Mouse (Mus musculus) liver, embryonic 14.5 days (tissue): ENCODE measurements at regions not wholly inside any gene's neighbourhood (a gene's known extent, or its start where the extent isn't known, plus 50 kb on each side); places are given as distances from the start of the nearest gene placed in this dataset.
A peak's percentile ranks its signal among the peaks of the same experiment; 100 is the strongest.

ENCODE experiments used
- ATAC-seq: fragments of 200-750 bp; cut with Nextera tagmentation; 2 replicates; pipeline ENCODE4 v1.8.0; 2017; ENCODE audit warnings: moderate number of reproducible peaks, mild to moderate bottlenecking, moderate library complexity; ENCODE audit not compliant: insufficient read depth
- DNase-seq, 3 experiments: peaks; one replicate each; pipeline ENCODE4 v3.0.0-alpha.2; 2012 to 2013; ENCODE audit warnings: low read depth in 3 of 3, low spot score in 3 of 3
- H3K27ac ChIP-seq: fragments of 300-500 bp; sonication (generic); 2 replicates; pipeline ENCODE4 v1.5.1; 2014; ENCODE audit warnings: moderate library complexity, mild to moderate bottlenecking, control low read depth, inconsistent platforms
- H3K27me3 ChIP-seq: fragments of 300-500 bp; sonication (generic); 2 replicates; pipeline ENCODE4 v1.6.1; 2014; ENCODE audit warnings: mild to moderate bottlenecking, low read length, moderate library complexity; ENCODE audit not compliant: control insufficient read depth, insufficient read depth
- H3K36me3 ChIP-seq: fragments of 300-500 bp; sonication (generic); replicated peaks from 2 replicates; pipeline ENCODE4 v1.6.1; 2014; ENCODE audit warnings: low read depth; ENCODE audit not compliant: control insufficient read depth, insufficient read depth
- H3K4me1 ChIP-seq, 2 experiments: fragments of 200-500 bp in 1 of 2; fragments of 300-500 bp in 1 of 2; sonication (generic) in 1 of 2; replicated peaks; 2 replicates each; pipeline ENCODE4 v1.6.1; 2012 to 2014; ENCODE audit warnings: antibody characterized with exemption in 1 of 2, inconsistent platforms in 1 of 2, low read length in 1 of 2; ENCODE audit not compliant: control insufficient read depth in 2 of 2, insufficient read depth in 2 of 2
- H3K4me2 ChIP-seq: fragments of 300-500 bp; sonication (generic); 2 replicates; pipeline ENCODE4 v1.6.1; 2014; ENCODE audit warnings: low read depth, mild to moderate bottlenecking, control low read depth, moderate library complexity
- H3K4me3 ChIP-seq, 2 experiments: fragments of 200-500 bp in 1 of 2; fragments of 300-500 bp in 1 of 2; sonication (generic) in 1 of 2; 2 replicates each; pipeline ENCODE4 v1.5.1; 2012 to 2014; ENCODE audit warnings: low read depth in 2 of 2, low read length in 2 of 2, mild to moderate bottlenecking in 2 of 2, control low read depth in 1 of 2, inconsistent platforms in 1 of 2, moderate library complexity in 1 of 2; ENCODE audit not compliant: insufficient read depth in 1 of 2
- H3K9ac ChIP-seq: fragments of 300-500 bp; sonication (generic); replicated peaks from 2 replicates; pipeline ENCODE4 v1.6.1; 2014; ENCODE audit warnings: mild to moderate bottlenecking, control low read depth, moderate library complexity
- H3K9me3 ChIP-seq: fragments of 300-500 bp; sonication (generic); 2 replicates; pipeline ENCODE4 v1.6.1; 2016; ENCODE audit warnings: low read length, mixed read lengths; ENCODE audit not compliant: control insufficient read depth
- CTCF ChIP-seq: IDR thresholded peaks from 2 replicates; pipeline ENCODE4 v1.5.1; 2016; ENCODE audit warnings: antibody characterized with exemption, low read depth, control low read depth
- EP300 ChIP-seq: IDR thresholded peaks from 2 replicates; pipeline ENCODE4 v1.6.1; 2016; ENCODE audit warnings: antibody characterized with exemption, low read depth
- WGBS: fragments of 180-500 bp; shearing (Covaris S2); extraction: QIAGEN DNeasy Blood & Tissue Kit; methylation state at CpG from one replicate; pipeline ENCODE4 v1.1.7; 2014; ENCODE audit not compliant: insufficient replicate concordance; 5-methylcytosine and 5-hydroxymethylcytosine counted together

DNA sequence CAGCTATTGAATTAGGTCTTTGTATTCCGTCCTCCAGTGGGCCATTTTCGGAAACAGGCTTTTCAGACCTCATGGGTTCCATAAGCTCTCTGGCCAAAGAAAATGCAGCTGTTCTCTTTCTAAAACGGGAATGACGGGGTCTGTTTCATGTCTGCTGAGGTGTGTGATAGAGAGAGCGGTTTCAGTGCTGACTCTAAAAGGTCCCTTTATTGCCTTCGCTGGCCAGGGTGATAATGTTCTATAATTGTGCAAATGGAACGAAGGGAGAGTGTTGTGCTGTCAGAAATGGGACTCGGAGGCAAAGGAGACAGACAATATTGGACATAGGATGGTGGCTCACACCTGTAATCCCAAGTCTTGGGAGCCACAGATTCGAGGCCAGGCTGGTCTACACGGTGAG lies 53.5 kb upstream of the Osbpl8 start:
- no peak for ATAC-seq
- Histone ChIP-seq H3K4me3 (no peak overlapping the region), H3K27ac (no peak overlapping the region), H3K4me1 (0 out of 4 replicates have a peak, but pooled peaks cover 0 to 2% of the 10 kb centered on the region in 2 experiments), H3K4me2 (no peak overlapping the region), H3K36me3 (no peaks in the 10 kb centered on the region), H3K27me3 (no peaks in the 10 kb centered on the region), H3K9ac (no peak overlapping the region), H3K9me3 (no peaks in the 10 kb centered on the region)
- DNase-seq = no peak
- no peak for TF ChIP-seq EP300
- no peak for TF ChIP-seq CTCF
- 65% methylated on average over 10 of the region's 10 CpGs for WGBS

GRCm38 (mm10) chr10:111108658-111109633 lies 55.6 kb upstream of the Osbpl8 start:
- Histone ChIP-seq H3K27ac (no peak overlapping the region), H3K9ac (no peak overlapping the region), H3K27me3 (no peaks in the 10 kb centered on the region), H3K4me1 (0 out of 4 replicates have a peak, but pooled peaks cover 0 to 2% of the 10 kb centered on the region in 2 experiments), H3K36me3 (no peaks in the 10 kb centered on the region), H3K4me3 (no peak overlapping the region), H3K4me2 (no peak overlapping the region), H3K9me3 (no peaks in the 10 kb centered on the region)
- DNase-seq (peak; percentile 17 to 47 (median 39)), ATAC-seq (no peak)
- TF ChIP-seq CTCF = peak; percentile 77
- no peak for TF ChIP-seq EP300
- WGBS = 42% methylated on average over 24 of the region's 24 CpGs

DNA sequence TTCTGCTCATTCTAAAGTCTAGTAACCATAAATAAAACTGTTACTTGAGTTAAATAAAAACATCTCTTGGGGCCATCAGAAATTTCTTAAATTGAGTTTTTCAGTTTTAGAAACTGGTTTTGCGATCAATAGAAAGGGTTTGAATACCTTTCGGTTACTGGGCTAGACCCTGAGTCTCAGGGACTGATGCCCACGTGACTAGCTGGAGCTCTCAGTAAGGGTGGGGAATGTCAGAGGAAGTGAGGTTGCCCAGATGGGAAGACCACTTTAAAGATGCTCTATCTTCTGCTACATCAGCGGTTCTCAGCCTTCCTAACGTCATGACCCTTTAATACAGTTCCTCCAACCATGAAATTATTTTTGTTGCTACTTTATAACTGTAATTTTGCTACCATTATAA lies 56.7 kb upstream of the Osbpl8 start:
- Histone ChIP-seq H3K36me3 (no peaks in the 10 kb centered on the region), H3K9ac (no peak overlapping the region), H3K9me3 (no peaks in the 10 kb centered on the region), H3K4me3 (no peak overlapping the region), H3K27ac (no peak overlapping the region), H3K4me1 (peaks cover 0 to 4% of the 10 kb centered on the region in 2 experiments; a peak in 1 of 4 replicates), H3K4me2 (0 out of 2 replicates have a peak overlapping the region, but pooled peaks have one; percentile 11), H3K27me3 (no peaks in the 10 kb centered on the region)
- ATAC-seq (no peak), DNase-seq (no peak)
- TF ChIP-seq CTCF (no peak), EP300 (no peak)
- WGBS = 51% methylated on average over 5 of the region's 5 CpGs

DNA sequence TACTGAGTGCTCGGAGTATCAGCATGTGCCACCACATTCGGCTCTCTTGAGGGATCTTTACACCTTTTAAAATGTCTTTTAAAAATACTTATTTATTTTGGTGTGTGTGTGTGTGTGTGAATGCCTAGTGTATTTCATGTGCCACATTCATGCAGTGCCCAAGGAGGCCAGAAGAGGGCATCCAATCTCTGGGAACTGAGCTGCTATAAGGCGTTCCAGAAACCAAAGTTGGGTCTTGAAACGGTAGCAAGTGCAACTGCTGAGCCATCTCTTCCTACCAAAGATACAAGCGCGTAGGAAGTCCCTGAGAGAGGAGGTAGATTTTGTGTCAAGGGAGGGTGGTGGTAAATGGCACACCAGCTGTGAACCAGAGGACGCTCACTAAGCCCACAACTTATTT lies 57.2 kb upstream of the Osbpl8 start:
- WGBS = 33% methylated on average over 7 of the region's 7 CpGs
- no peak overlapping the region for H3K9ac ChIP-seq
- H3K36me3 ChIP-seq = no peaks in the 10 kb centered on the region
- no peak overlapping the region for H3K4me3 ChIP-seq
- 0 out of 2 replicates have a peak overlapping the region, but pooled peaks have one; percentile 11 for H3K4me2 ChIP-seq
- H3K27me3 ChIP-seq = no peaks in the 10 kb centered on the region
- DNase-seq (peak; percentile 39 to 46 (median 40)), ATAC-seq (no peak; the same call in 1 of the 2 replicates)
- no peaks in the 10 kb centered on the region for H3K9me3 ChIP-seq
- no peak overlapping the region for H3K27ac ChIP-seq
- TF ChIP-seq EP300 (no peak), CTCF (peak; percentile 79)
- H3K4me1 ChIP-seq = peaks cover 0 to 4% of the 10 kb centered on the region in 2 experiments; a peak in 1 of 4 replicates

- Histone ChIP-seq H3K36me3 (no peaks in the 10 kb centered on the region), H3K9me3 (no peaks in the 10 kb centered on the region), H3K9ac (no peak overlapping the region), H3K4me2 (no peak overlapping the region), H3K4me3 (no peak overlapping the region), H3K4me1 (peaks cover 0 to 4% of the 10 kb centered on the region in 2 experiments; a peak in 1 of 4 replicates), H3K27ac (no peak overlapping the region), H3K27me3 (no peaks in the 10 kb centered on the region)
- no peak for TF ChIP-seq CTCF
- no peak for TF ChIP-seq EP300
- WGBS = 71% methylated on average over 5 of the region's 5 CpGs
- no peak for DNase-seq
- ATAC-seq = no peak
Measured at GRCm38 (mm10) chr10:111106411-111106810, 58.1 kb upstream of the Osbpl8 start.
